Mouse (Mus musculus) stomach, postnatal 0 days (tissue): ENCODE results near the gene Crcp.

Experiments
- CTCF ChIP-seq: IDR thresholded peaks from 2 replicates; pipeline ENCODE4 v1.5.1; 2016; ENCODE audit warnings: antibody characterized with exemption, low read depth, mild to moderate bottlenecking, moderate library complexity
- EP300 ChIP-seq: optimal IDR thresholded peaks from 2 replicates; pipeline ENCODE3; 2016; ENCODE audit warnings: antibody characterized with exemption

- TF ChIP-seq EP300 (no peak), CTCF (no peak)
Measured at GRCm38 (mm10) chr5:130067841-130068264, 38.8 kb downstream of the Crcp start.
